Mouse (Mus musculus) MEL (cell line): ENCODE measurements around the gene Rhbdd2. TPM values are rescaled to one million over a fixed set of nuclear protein-coding genes. Genes with fewer than 3 reads are reported as not detected.
A peak's percentile ranks its signal among the peaks of the same experiment; 100 is the strongest.

ENCODE experiments used
- DNase-seq: peaks from one replicate; pipeline ENCODE4 v3.0.0; 2011; ENCODE audit warnings: low read depth, low spot score
- H3K27ac ChIP-seq: 2 replicates; pipeline ENCODE4 v1.5.1; 2012; ENCODE audit warnings: low read depth, mild to moderate bottlenecking, control low read depth, low read length, moderate library complexity; ENCODE audit not compliant: control insufficient read depth
- H3K27me3 ChIP-seq, 2 experiments: fragments of 150-350 bp in 1 of 2; sonication (generic) in 1 of 2; 2 replicates each; pipeline ENCODE4 v1.6.1; 2012; ENCODE audit warnings: low read length in 2 of 2, mild to moderate bottlenecking in 2 of 2, improper control_type of control experiment in 1 of 2, moderate library complexity in 1 of 2; ENCODE audit not compliant: insufficient read depth in 2 of 2, control insufficient read depth in 1 of 2
- H3K36me3 ChIP-seq, 2 experiments: 2 replicates each; pipeline ENCODE4 v1.6.1; 2012 to 2014; ENCODE audit warnings: low read length in 2 of 2, improper control_type of control experiment in 1 of 2, inconsistent platforms in 1 of 2, mild to moderate bottlenecking in 1 of 2; ENCODE audit not compliant: insufficient read depth in 2 of 2, control insufficient read depth in 1 of 2
- H3K4me1 ChIP-seq, 2 experiments: fragments of 150-350 bp in 1 of 2; sonication (generic) in 1 of 2; 2 replicates each; pipeline ENCODE4 v1.6.1; 2012; ENCODE audit warnings: low read length in 2 of 2, improper control_type of control experiment in 1 of 2, mild to moderate bottlenecking in 1 of 2; ENCODE audit not compliant: insufficient read depth in 2 of 2, control insufficient read depth in 1 of 2
- H3K4me3 ChIP-seq, 2 experiments: fragments of 150-350 bp in 1 of 2; sonication (generic) in 1 of 2; 2 replicates each; pipeline ENCODE4 v1.5.1; 2012; ENCODE audit warnings: low read depth in 2 of 2, low read length in 2 of 2, mild to moderate bottlenecking in 2 of 2, moderate library complexity in 2 of 2, control low read depth in 1 of 2, improper control_type of control experiment in 1 of 2; ENCODE audit not compliant: control insufficient read depth in 1 of 2, insufficient read depth in 1 of 2
- H3K79me2 ChIP-seq: 2 replicates; pipeline ENCODE4 v1.6.1; 2012; ENCODE audit warnings: mild to moderate bottlenecking, low read length, moderate library complexity; ENCODE audit not compliant: control insufficient read depth, poor library complexity, insufficient read depth
- H3K9ac ChIP-seq: 2 replicates; pipeline ENCODE4 v1.6.1; 2012; ENCODE audit warnings: low read depth, mild to moderate bottlenecking, control low read depth, low read length, moderate library complexity; ENCODE audit not compliant: control insufficient read depth, poor library complexity, severe bottlenecking
- H3K9me3 ChIP-seq: fragments of 150-350 bp; sonication (generic); replicated peaks from 2 replicates; pipeline ENCODE4 v1.6.1; 2012; ENCODE audit warnings: mild to moderate bottlenecking, low read length, improper control_type of control experiment, moderate library complexity; ENCODE audit not compliant: insufficient read depth
- JUND ChIP-seq: IDR thresholded peaks from 2 replicates; pipeline ENCODE4 v1.6.1; 2011; ENCODE audit warnings: low read depth, mild to moderate bottlenecking, improper control_type of control experiment, low read length
- MXI1 ChIP-seq: IDR thresholded peaks from 2 replicates; pipeline ENCODE4 v1.6.1; 2011; ENCODE audit warnings: mild to moderate bottlenecking, low read depth, low read length, improper control_type of control experiment
- MYB ChIP-seq: IDR thresholded peaks from 2 replicates; pipeline ENCODE4 v1.6.1; 2011; ENCODE audit warnings: mild to moderate bottlenecking, low read depth, low read length, improper control_type of control experiment
- SMC3 ChIP-seq: IDR thresholded peaks from 2 replicates; pipeline ENCODE4 v1.6.1; 2011; ENCODE audit warnings: low read depth, low read length, improper control_type of control experiment
- TAL1 ChIP-seq: IDR thresholded peaks from 2 replicates; pipeline ENCODE4 v1.6.1; 2012; ENCODE audit warnings: mild to moderate bottlenecking, inconsistent platforms, low read length, moderate library complexity, mixed read lengths
- UBTF ChIP-seq: IDR thresholded peaks from 2 replicates; pipeline ENCODE4 v1.6.1; 2012; ENCODE audit warnings: low read depth, mild to moderate bottlenecking, inconsistent platforms, low read length, improper control_type of control experiment, moderate library complexity, borderline replicate concordance; ENCODE audit not compliant: insufficient read depth
- USF1 ChIP-seq: IDR thresholded peaks from 2 replicates; pipeline ENCODE4 v1.6.1; 2014; ENCODE audit warnings: low read depth, mild to moderate bottlenecking, inconsistent platforms, low read length, improper control_type of control experiment, moderate library complexity
- USF2 ChIP-seq, 2 experiments: IDR thresholded peaks; 2 replicates each; pipeline ENCODE4 v1.6.1; 2011 to 2012; ENCODE audit warnings: improper control_type of control experiment in 2 of 2, low read length in 2 of 2, borderline replicate concordance in 1 of 2, inconsistent platforms in 1 of 2, low read depth in 1 of 2, mild to moderate bottlenecking in 1 of 2; ENCODE audit not compliant: insufficient read depth in 1 of 2
- ZC3H11A ChIP-seq: IDR thresholded peaks from 2 replicates; pipeline ENCODE4 v1.6.1; 2012; ENCODE audit warnings: low read depth, mild to moderate bottlenecking, inconsistent platforms, low read length, improper control_type of control experiment
- ZMIZ1 ChIP-seq: IDR thresholded peaks from 2 replicates; pipeline ENCODE4 v1.6.1; 2012; ENCODE audit warnings: low read depth, mild to moderate bottlenecking, inconsistent platforms, low read length, improper control_type of control experiment, moderate library complexity
- ZNF384 ChIP-seq: IDR thresholded peaks from 2 replicates; pipeline ENCODE4 v1.6.1; 2012; ENCODE audit warnings: low read depth, mild to moderate bottlenecking, inconsistent platforms, low read length, improper control_type of control experiment
- polyA plus RNA-seq, 2 experiments: library from polyadenylated mRNA; stranded (reverse) in 1 of 2; unstranded in 1 of 2; fragments of >175 nt in 1 of 2; fragments of >200 nt in 1 of 2; gene quantifications; 2 replicates each; pipeline versions ENCODE4 v1.2.1 to v1.2.4; 2012; ENCODE audit warnings: low replicate concordance in 2 of 2, low read depth in 1 of 2; ENCODE audit not compliant: insufficient read length in 2 of 2, insufficient read depth in 1 of 2, missing spikeins in 1 of 2
- total RNA-seq: library from RNA; depleted of rRNA; stranded (reverse); fragments of 300-350 nt; gene quantifications from 2 replicates; pipeline ENCODE4 v1.2.3, GENCODE M21; 2012

Rhbdd2 gene
- total and polyA plus RNA-seq, 3 experiments: 4.9 to 29.1 TPM; not detected in 1

DNA sequence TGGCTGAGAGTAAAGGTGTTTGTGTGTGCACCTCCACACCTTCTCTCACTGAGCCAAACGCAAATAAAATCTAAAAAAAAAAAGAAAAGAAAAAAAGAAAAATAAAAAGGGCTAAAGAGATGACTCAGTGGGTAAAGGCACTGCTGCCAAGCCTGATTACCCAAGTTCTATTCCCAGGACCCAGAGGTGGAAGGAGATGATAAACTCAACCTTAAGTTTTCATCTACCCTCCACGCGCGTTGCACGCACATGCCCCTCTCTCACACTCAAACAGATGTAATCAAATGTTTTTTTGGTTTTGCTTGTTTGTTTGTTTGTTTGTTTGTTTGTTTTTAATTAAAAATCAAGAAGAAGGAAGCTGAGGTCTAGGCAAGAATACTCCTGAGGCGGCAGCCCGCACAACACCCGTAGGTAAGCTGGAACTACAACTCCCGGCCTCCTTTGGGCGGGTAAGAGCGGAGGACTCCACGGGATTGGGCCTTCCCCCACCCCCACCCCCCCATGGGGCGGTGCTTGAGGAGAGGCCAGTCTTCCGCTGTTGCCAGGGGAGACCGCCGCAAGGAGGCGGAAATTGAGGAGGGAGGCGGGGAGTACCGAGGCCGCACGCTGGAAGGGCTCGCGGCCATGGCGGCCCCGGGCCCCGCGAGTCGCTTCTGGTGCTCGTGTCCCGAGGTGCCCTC is at the start of gene Rhbdd2 (continued):
- TF ChIP-seq MXI1 (peak; percentile 91), USF1 (peak; percentile 50), TAL1 (no peak), ZMIZ1 (peak; percentile 69; the same call in 1 of the 2 replicates)

DNA sequence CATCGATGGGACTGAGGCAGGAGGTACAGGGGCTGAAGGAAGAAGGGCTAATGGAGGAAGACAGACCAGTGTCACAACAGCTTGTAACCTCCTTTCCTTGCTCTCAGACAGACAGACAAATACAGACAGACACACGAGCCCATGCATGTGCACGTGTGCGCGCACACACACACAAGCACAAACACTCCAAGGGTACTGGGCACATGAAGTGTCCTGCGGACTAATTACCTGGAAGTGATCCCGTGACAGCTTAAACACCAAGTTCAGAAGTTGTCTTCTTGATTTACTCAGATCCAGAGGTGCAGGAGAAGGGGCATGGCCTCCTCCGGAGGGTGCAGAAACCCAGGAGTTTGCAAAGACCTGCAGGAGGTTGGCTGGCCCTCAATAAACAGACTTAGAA is 46.7 kb upstream of the Rhbdd2 start:
- no peak overlapping the region for H3K9ac ChIP-seq
- TF ChIP-seq USF2 (IDR thresholded peaks at IDR 0.05; ENCODE audit: borderline replicate concordance in 1 of 2, insufficient read depth in 1 of 2, low read depth in 1 of 2, low read length in 2 of 2) (no peak), MYB (no peak), TAL1 (no peak), JUND (no peak), ZNF384 (no peak), UBTF (no peak), ZC3H11A (no peak)
- TF ChIP-seq, all 39 proteins: peak for 0
- Histone ChIP-seq H3K9me3 (no peaks in the 10 kb centered on the region), H3K79me2 (no peaks in the 10 kb centered on the region), H3K36me3 (no peaks in the 10 kb centered on the region), H3K4me3 (no peak overlapping the region), H3K27me3 (no peaks in the 10 kb centered on the region; a peak in 1 of 4 replicates), H3K4me1 (no peaks in the 10 kb centered on the region), H3K27ac (no peak overlapping the region)
- no peak for DNase-seq

DNA sequence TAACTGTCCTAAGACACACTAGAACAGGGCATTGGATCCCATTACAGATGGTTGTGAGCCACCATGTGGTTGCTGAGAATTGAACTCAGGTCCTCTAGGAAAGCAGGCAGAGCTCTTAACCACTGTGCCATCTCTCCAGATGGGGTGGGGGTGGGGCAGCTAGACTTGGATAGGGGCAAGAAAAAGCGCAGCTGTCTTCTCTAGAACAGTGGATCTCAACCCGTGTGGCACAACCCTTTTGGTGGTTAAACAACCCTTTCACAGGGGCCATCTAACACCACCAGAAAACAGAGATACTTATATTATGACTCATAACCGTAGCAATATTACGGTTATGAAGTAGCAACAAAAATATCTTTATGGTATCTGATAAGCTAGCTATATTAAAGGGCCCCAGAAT is 44.7 kb upstream of the Rhbdd2 start:
- Histone ChIP-seq H3K9me3 (no peaks in the 10 kb centered on the region), H3K4me3 (no peak overlapping the region), H3K27ac (no peak overlapping the region), H3K9ac (no peak overlapping the region), H3K79me2 (no peaks in the 10 kb centered on the region), H3K4me1 (no peaks in the 10 kb centered on the region), H3K27me3 (no peaks in the 10 kb centered on the region; a peak in 1 of 4 replicates), H3K36me3 (no peaks in the 10 kb centered on the region)
- no peak for DNase-seq
- no peak for TF ChIP-seq SMC3
- TF ChIP-seq, all 39 proteins: peak for 0
